Comparison of ENCODE assay signal across 14 mouse cellular contexts in genomic region chr3:79994029-79994539, GRCm38 (mm10).
DNase-seq lines count a peak whose midpoint lies in the region; ATAC-seq and TF ChIP-seq lines count a peak whose summit lies in the region.
"Had no signal": no experiment of that assay in that cellular context is flagged by ENCODE, and none has a peak within 500 bp of the region (broad histone marks: within the 10 kb centered on the region; RNA-seq: fewer than 3 reads in every experiment).

No protein-coding gene starts in this region.

- peak; percentile 81; the same call in 1 of the 2 replicates for ATAC-seq in kidney, embryonic 16.5 days (ENCODE audit: low FRiP score, low TSS enrichment)
- peak; percentile 65 for ATAC-seq in heart, embryonic 16.5 days (replicated peaks; ENCODE audit: extremely low read depth, insufficient read depth, low FRiP score)
- ATAC-seq in megakaryocyte-erythroid progenitor cell, adult 5-6 weeks (replicated peaks; ENCODE audit: low FRiP score, low TSS enrichment, poor library complexity, severe bottlenecking), result peak; percentile 88
- ATAC-seq: forebrain, embryonic 14.5 days had no signal

- no peaks in the 10 kb centered on the region for H3K36me3 ChIP-seq in kidney, embryonic 16.5 days (ENCODE audit: insufficient read depth, low read length)
- no peaks in the 10 kb centered on the region for H3K36me3 ChIP-seq in heart, embryonic 16.5 days (ENCODE audit: control insufficient read depth, insufficient read depth)
- H3K36me3 ChIP-seq: hindbrain, embryonic 10.5 days; neural tube, embryonic 15.5 days had no signal

- no peak overlapping the region for H3K4me3 ChIP-seq in kidney, embryonic 16.5 days (ENCODE audit: low read length)
- H3K4me3 ChIP-seq in heart, embryonic 16.5 days (ENCODE audit: low read length), result no peak overlapping the region
- no peak overlapping the region for H3K4me3 ChIP-seq in left cerebral cortex, adult 2 months
- H3K4me3 ChIP-seq: hindbrain, embryonic 10.5 days; neural tube, embryonic 15.5 days had no signal

- H3K4me1 ChIP-seq in kidney, embryonic 16.5 days (ENCODE audit: insufficient read depth, low read length), result peaks cover 5% of the 10 kb centered on the region; the same call in 1 of the 2 replicates
- peaks cover 21% of the 10 kb centered on the region for H3K4me1 ChIP-seq in heart, embryonic 16.5 days (ENCODE audit: control insufficient read depth, insufficient read depth, low read length)
- H3K4me1 ChIP-seq: hindbrain, embryonic 10.5 days; neural tube, embryonic 15.5 days had no signal

- no peak overlapping the region for H3K9ac ChIP-seq in kidney, embryonic 16.5 days (replicated peaks; ENCODE audit: low read length)
- H3K9ac ChIP-seq in heart, embryonic 16.5 days (ENCODE audit: low read length), result no peak overlapping the region
- H3K9ac ChIP-seq: neural tube, embryonic 15.5 days had no signal

- DNase-seq in kidney, postnatal 25 days, result no peak
- DNase-seq in c-Kit-negative CD71-positive TER-119-positive erythroid progenitor cells, embryonic 14.5 days (ENCODE audit: low read depth, low spot score), result peak; percentile 63
- DNase-seq in left cerebral cortex, adult 2 months (ENCODE audit: extremely low spot score in 1 of 2, low spot score in 2 of 2), result no peak
- no peak for DNase-seq in thymus, postnatal 10 days (ENCODE audit: low spot score in 2 of 2)
- no peak for DNase-seq in thymus, postnatal 36 days
- DNase-seq: adrenal gland, postnatal 10 days; cerebellum, adult 9-10 months; thymus, postnatal 4 days had no signal

- no peaks in the 10 kb centered on the region for H3K9me3 ChIP-seq in kidney, embryonic 16.5 days (ENCODE audit: low read length)
- no peaks in the 10 kb centered on the region for H3K9me3 ChIP-seq in heart, embryonic 16.5 days (replicated peaks; ENCODE audit: control insufficient read depth, low read length)
- H3K9me3 ChIP-seq: hindbrain, embryonic 10.5 days; neural tube, embryonic 15.5 days had no signal

- H3K27me3 ChIP-seq in kidney, embryonic 16.5 days (ENCODE audit: insufficient read depth, low read length), result no peaks in the 10 kb centered on the region
- H3K27me3 ChIP-seq in heart, embryonic 16.5 days (ENCODE audit: control insufficient read depth, insufficient read depth, low read length), result no peaks in the 10 kb centered on the region
- H3K27me3 ChIP-seq: neural tube, embryonic 15.5 days had no signal

- intact Hi-C loops in left cerebral cortex, adult 2 months (cut with DNase I), result no loop called here

- TF ChIP-seq CTCF in left cerebral cortex, adult 2 months (IDR thresholded peaks at IDR 0.05), result no peak

- H3K4me2 ChIP-seq in kidney, embryonic 16.5 days (replicated peaks; ENCODE audit: low read depth, low read length), result no peak overlapping the region
- no peak overlapping the region; the same call in 1 of the 2 replicates for H3K4me2 ChIP-seq in heart, embryonic 16.5 days (ENCODE audit: low read depth, low read length)
- H3K4me2 ChIP-seq: neural tube, embryonic 15.5 days had no signal

- peak overlapping the region; percentile 79 for H3K27ac ChIP-seq in kidney, embryonic 16.5 days (ENCODE audit: low read length)
- H3K27ac ChIP-seq in heart, embryonic 16.5 days (ENCODE audit: low read length), result peak overlapping the region; percentile 78
- H3K27ac ChIP-seq in left cerebral cortex, adult 2 months, result no peak overlapping the region
- H3K27ac ChIP-seq: hindbrain, embryonic 10.5 days; neural tube, embryonic 15.5 days had no signal

- WGBS in kidney, embryonic 16.5 days, result 44% methylated on average over 5 of the region's 5 CpGs
- 16% methylated on average over 5 of the region's 5 CpGs for WGBS in heart, embryonic 16.5 days
